Mouse (Mus musculus) midbrain, postnatal 0 days (tissue): ENCODE measurements around the gene Arrdc4. TPM values are rescaled to one million over a fixed set of nuclear protein-coding genes. Genes with fewer than 3 reads are reported as not detected.

Experiments used
- ATAC-seq: fragments of 200-750 bp; cut with Nextera tagmentation; 2 replicates; pipeline ENCODE4 v1.8.0; 2017; ENCODE audit warnings: moderate number of reproducible peaks, mild to moderate bottlenecking, moderate TSS enrichment, moderate library complexity; ENCODE audit not compliant: low FRiP score
- DNase-seq: peaks from one replicate; pipeline ENCODE4 v3.0.0-alpha.2; 2015; ENCODE audit warnings: low spot score
- H3K27ac ChIP-seq: fragments of 300-500 bp; sonication (generic); 2 replicates; pipeline ENCODE4 v1.5.1; 2014; ENCODE audit warnings: low read depth, mild to moderate bottlenecking, low read length, mixed read lengths
- H3K27me3 ChIP-seq: fragments of 300-500 bp; sonication (generic); 2 replicates; pipeline ENCODE4 v1.6.1; 2014; ENCODE audit warnings: low read length, control low read depth, mixed read lengths; ENCODE audit not compliant: insufficient read depth
- H3K36me3 ChIP-seq: fragments of 300-500 bp; sonication (generic); 2 replicates; pipeline ENCODE4 v1.6.1; 2014; ENCODE audit warnings: low read length, control low read depth, mixed read lengths; ENCODE audit not compliant: insufficient read depth
- H3K4me1 ChIP-seq: fragments of 300-500 bp; sonication (generic); 2 replicates; pipeline ENCODE4 v1.6.1; 2014; ENCODE audit warnings: mild to moderate bottlenecking, control low read depth, antibody characterized with exemption, low read length, mixed read lengths; ENCODE audit not compliant: insufficient read depth
- H3K4me2 ChIP-seq: fragments of 300-500 bp; sonication (generic); 2 replicates; pipeline ENCODE4 v1.6.1; 2014; ENCODE audit warnings: low read depth, mild to moderate bottlenecking, low read length, mixed read lengths; ENCODE audit not compliant: poor library complexity, severe bottlenecking
- H3K4me3 ChIP-seq: fragments of 300-500 bp; sonication (generic); 2 replicates; pipeline ENCODE4 v1.5.1; 2014; ENCODE audit warnings: low read depth, mild to moderate bottlenecking, low read length, moderate library complexity
- H3K9ac ChIP-seq: fragments of 300-500 bp; sonication (generic); replicated peaks from 2 replicates; pipeline ENCODE4 v1.6.1; 2014; ENCODE audit warnings: mild to moderate bottlenecking, low read length, moderate library complexity, mixed read lengths; ENCODE audit not compliant: poor library complexity, severe bottlenecking
- H3K9me3 ChIP-seq: fragments of 300-500 bp; sonication (generic); 2 replicates; pipeline ENCODE4 v1.6.1; 2016; ENCODE audit warnings: low read length, control low read depth
- CTCF ChIP-seq: IDR thresholded peaks from 2 replicates; pipeline ENCODE4 v1.5.1; 2016; ENCODE audit warnings: antibody characterized with exemption, mild to moderate bottlenecking
- WGBS: fragments of 180-500 bp; shearing (Covaris S2); extraction: QIAGEN DNeasy Blood & Tissue Kit; methylation state at CpG from one replicate; pipeline ENCODE4 v1.1.7; 2014; 5-methylcytosine and 5-hydroxymethylcytosine counted together
- polyA plus RNA-seq: library from polyadenylated mRNA; unstranded; fragments of >200 nt; fragmentation: Nextera tagmentation; extraction: Ambion mirVana; gene quantifications from 2 replicates; pipeline ENCODE4 v1.2.1, GENCODE M21; 2015
- total RNA-seq: library from RNA; depleted of rRNA; stranded (reverse); fragments of >200 nt; gene quantifications from 2 replicates; pipeline ENCODE4 v1.2.3, GENCODE M21; 2014; rRNA removed

The Arrdc4 gene
- 54.3 and 57.8 TPM in 2 replicates for total RNA-seq
- 45.4 and 57.2 TPM in 2 replicates for polyA plus RNA-seq

- Histone ChIP-seq H3K4me1 (peaks cover 17% of the 10 kb centered on the region; the same call in 1 of the 2 replicates), H3K9me3 (no peaks in the 10 kb centered on the region), H3K4me2 (peak within 1 kb of the TSS; percentile 80), H3K27me3 (no peaks in the 10 kb centered on the region), H3K4me3 (peak within 1 kb of the TSS; percentile 94), H3K36me3 (0 out of 2 replicates have a peak, but pooled peaks cover 5% of the 10 kb centered on the region), H3K9ac (peak within 1 kb of the TSS; percentile 100), H3K27ac (peak within 1 kb of the TSS; percentile 97)
- ATAC-seq (peak; percentile 100), DNase-seq (peak; percentile 100)
- under 1% methylated on average over 54 of the region's 54 CpGs for WGBS
- 0 out of 2 replicates have a peak, but pooled peaks have one; percentile 13 for TF ChIP-seq CTCF
Measured at GRCm38 (mm10) chr7:68748761-68749635, at the start of gene Arrdc4. Arrdc4 (minus strand) TSS chr7:68749241.

DNA sequence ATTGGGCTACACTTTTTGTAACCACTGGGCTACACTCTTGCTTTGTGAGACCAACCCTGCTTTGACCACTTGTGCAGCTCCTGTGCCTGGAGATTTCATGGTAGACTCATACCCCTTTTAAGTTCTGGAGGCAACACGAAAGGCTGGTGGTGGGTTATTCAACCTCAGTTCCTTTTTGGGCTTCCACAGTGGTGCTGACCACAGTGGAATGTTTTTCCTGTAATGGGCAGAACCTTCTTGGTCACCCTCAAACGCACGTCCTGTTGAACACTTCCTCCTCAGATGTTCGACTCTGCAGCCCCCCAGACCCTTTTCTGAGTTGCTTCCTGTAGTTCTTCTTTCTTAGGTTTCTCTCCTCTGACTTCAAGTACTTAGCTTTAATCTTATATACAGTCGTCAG is 46.5 kb upstream of the Arrdc4 start:
- H3K4me2 ChIP-seq, result no peak overlapping the region
- ATAC-seq, result no peak
- H3K4me3 ChIP-seq, result no peak overlapping the region
- no peak for DNase-seq
- WGBS, result 81% methylated on average over 5 of the region's 5 CpGs
- TF ChIP-seq CTCF, result no peak
- no peaks in the 10 kb centered on the region for H3K27me3 ChIP-seq
- no peak overlapping the region for H3K27ac ChIP-seq
- no peaks in the 10 kb centered on the region for H3K9me3 ChIP-seq
- no peaks in the 10 kb centered on the region for H3K36me3 ChIP-seq
- H3K9ac ChIP-seq, result no peak overlapping the region
- no peaks in the 10 kb centered on the region for H3K4me1 ChIP-seq

DNA sequence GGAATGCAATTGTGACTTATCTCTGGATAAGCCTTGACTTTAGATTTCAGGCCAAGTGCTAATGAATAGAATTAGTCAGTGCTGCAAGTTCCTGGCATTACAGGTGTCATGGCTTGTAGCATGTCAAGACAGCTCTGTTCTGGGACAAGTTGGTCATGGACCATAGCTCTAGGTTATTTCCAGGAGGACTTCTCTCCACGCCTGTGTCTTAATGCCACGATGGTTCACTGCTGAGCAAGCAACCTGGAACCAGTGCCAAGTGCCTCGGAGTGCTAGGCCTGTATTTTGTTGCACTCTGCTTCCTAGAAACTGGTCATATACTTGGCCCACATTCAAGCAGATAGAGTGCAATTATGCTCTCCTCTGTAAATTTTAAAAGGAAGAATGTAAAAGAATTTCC is 39.7 kb upstream of the Arrdc4 start:
- Histone ChIP-seq H3K4me1 (no peaks in the 10 kb centered on the region), H3K36me3 (no peaks in the 10 kb centered on the region), H3K4me2 (no peak overlapping the region), H3K9me3 (no peaks in the 10 kb centered on the region), H3K4me3 (no peak overlapping the region), H3K27ac (no peak overlapping the region), H3K27me3 (no peaks in the 10 kb centered on the region), H3K9ac (no peak overlapping the region)
- WGBS, result 82% methylated on average over 3 of the region's 3 CpGs
- ATAC-seq (no peak), DNase-seq (no peak)
- no peak for TF ChIP-seq CTCF

DNA sequence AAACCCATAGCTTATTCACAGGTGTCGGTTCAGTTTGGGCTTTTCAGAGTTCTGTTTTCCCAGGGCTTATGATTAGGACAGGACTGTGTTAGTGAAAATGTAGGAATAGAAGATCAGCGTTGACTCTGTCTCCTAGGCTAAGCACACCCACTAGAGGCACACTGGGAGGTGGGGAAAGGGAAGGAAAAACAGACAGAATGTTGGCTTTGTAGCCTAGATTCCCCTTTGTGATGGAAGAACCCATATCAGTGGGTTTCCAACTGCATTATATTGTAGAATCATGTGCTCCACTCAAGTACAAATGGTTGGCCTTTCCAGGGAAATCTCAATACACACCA is 22.7 kb upstream of the Arrdc4 start:
- 78% methylated on average over 2 of the region's 2 CpGs for WGBS
- no peak for TF ChIP-seq CTCF
- Histone ChIP-seq H3K4me3 (no peak overlapping the region), H3K9ac (no peak overlapping the region), H3K4me2 (no peak overlapping the region), H3K27ac (no peak overlapping the region), H3K4me1 (no peaks in the 10 kb centered on the region), H3K36me3 (no peaks in the 10 kb centered on the region), H3K27me3 (no peaks in the 10 kb centered on the region), H3K9me3 (no peaks in the 10 kb centered on the region)
- DNase-seq, result no peak
- no peak for ATAC-seq

DNA sequence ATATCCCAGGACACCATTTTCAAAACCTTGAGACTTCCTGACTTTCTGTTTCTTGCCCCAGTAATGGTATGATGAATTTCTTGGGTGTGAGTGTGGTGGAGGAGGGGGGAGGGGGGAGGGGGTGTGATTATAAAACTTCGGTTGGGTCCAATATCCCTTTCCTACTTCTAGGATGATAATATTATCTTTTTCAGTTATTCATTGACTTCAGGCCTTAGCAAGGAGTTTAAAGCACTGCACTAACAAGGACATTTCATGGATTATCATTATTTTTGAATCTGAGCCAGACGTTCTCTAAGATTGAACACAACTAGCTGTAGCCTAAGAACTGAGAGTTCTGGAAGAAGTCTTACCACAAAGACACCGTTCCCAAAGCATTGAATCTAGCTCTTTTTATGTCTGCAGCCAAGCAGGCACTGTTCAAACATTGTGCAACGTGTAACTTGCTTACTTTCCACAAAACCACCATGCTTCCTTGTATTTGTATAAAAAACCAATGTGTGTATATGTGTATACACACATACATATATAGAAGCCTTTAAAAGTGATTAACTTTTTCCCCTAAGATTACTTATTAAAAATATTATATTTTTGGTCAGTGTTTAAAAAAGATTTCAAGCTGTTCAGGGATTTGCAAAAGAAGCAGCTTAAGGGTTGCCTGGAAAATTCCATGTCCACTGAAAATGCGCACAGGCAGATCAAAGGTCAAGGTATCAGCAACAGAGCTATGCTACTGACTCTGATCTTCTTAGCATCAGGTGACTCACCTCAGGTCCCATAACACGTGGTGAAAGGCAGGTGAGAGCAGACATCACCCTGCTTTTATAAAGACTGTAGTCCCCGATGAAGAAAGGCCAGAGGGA is 22.1 kb upstream of the Arrdc4 start:
- H3K27ac ChIP-seq, result no peak overlapping the region
- ATAC-seq (no peak), DNase-seq (no peak)
- TF ChIP-seq CTCF, result no peak
- no peak overlapping the region for H3K4me3 ChIP-seq
- no peaks in the 10 kb centered on the region for H3K4me1 ChIP-seq
- H3K4me2 ChIP-seq, result no peak overlapping the region
- no peaks in the 10 kb centered on the region for H3K27me3 ChIP-seq
- no peaks in the 10 kb centered on the region for H3K36me3 ChIP-seq
- WGBS, result 72% methylated on average over 7 of the region's 7 CpGs
- H3K9me3 ChIP-seq, result no peaks in the 10 kb centered on the region
- H3K9ac ChIP-seq, result no peak overlapping the region
